34 mouse cellular contexts compared by ENCODE assay signal in the genomic region with DNA sequence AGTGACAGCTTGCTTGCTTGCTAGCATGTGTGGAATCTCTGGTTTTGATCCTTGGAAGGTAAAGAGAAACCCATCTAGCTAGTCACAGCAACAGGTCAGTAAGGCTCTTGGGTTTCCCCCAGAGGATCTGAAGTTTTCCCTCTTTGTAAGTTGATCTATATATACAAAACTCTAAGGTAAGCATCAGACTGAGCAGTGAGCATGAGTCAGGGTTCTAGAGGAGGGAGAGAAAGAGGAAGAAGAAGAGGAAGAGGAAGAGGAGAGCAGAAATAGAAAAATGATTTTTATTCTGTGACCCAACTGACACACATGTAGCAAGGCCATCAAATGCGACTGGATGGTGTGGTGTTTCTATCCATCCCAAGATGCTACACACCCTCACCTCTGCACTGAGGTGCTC.
"Had no signal": no experiment of that assay in that cellular context is flagged by ENCODE, and none has a peak within 500 bp of the region (broad histone marks: within the 10 kb centered on the region; RNA-seq: fewer than 3 reads in every experiment).

No protein-coding gene starts in this region.

- H3K9ac ChIP-seq: heart, embryonic 12.5 days; heart, embryonic 13.5 days; heart, embryonic 15.5 days; hindbrain, embryonic 12.5 days; hindbrain, embryonic 13.5 days; hindbrain, embryonic 14.5 days; hindbrain, embryonic 15.5 days; intestine, embryonic 15.5 days; kidney, embryonic 15.5 days had no signal

- H3K27ac ChIP-seq: heart, embryonic 13.5 days; heart, embryonic 15.5 days; hindbrain, embryonic 10.5 days; hindbrain, embryonic 12.5 days; hindbrain, embryonic 13.5 days; hindbrain, embryonic 14.5 days; hindbrain, embryonic 15.5 days; hindbrain, postnatal 0 days; intestine, embryonic 15.5 days; kidney, embryonic 15.5 days; kidney, postnatal 0 days; layer of hippocampus, adult 2 months; left cerebral cortex, adult 2 months had no signal

- H3K4me2 ChIP-seq: heart, embryonic 12.5 days; heart, embryonic 13.5 days; heart, embryonic 15.5 days; hindbrain, embryonic 12.5 days; hindbrain, embryonic 13.5 days; hindbrain, embryonic 14.5 days; hindbrain, embryonic 15.5 days; intestine, embryonic 15.5 days; kidney, embryonic 15.5 days had no signal

- DNase-seq: heart, postnatal 10 days; heart, postnatal 14 days; heart, postnatal 36 days; heart, postnatal 4 days; kidney, adult 11 months; kidney, adult 18-20 months; kidney, adult 2 months; kidney, adult 8-10 months; kidney, adult 9 months; kidney, postnatal 10 days; kidney, postnatal 14 days; kidney, postnatal 25 days; kidney, postnatal 36 days; kidney, postnatal 4 days; layer of hippocampus, adult 9-11 months; layer of hippocampus, postnatal 36 days had no signal

- ATAC-seq: hindbrain, embryonic 16.5 days; hindbrain, postnatal 0 days; inflammation-experienced regulatory T-cells, adult 6 months; intestine, embryonic 15.5 days; intestine, embryonic 16.5 days; intestine, postnatal 0 days had no signal

- H3K36me3 ChIP-seq: heart, embryonic 12.5 days; heart, embryonic 13.5 days; heart, embryonic 15.5 days; hindbrain, embryonic 10.5 days; hindbrain, embryonic 12.5 days; hindbrain, embryonic 13.5 days; hindbrain, embryonic 15.5 days; intestine, embryonic 15.5 days; kidney, embryonic 15.5 days had no signal

- H3K27me3 ChIP-seq: heart, embryonic 15.5 days; hindbrain, embryonic 15.5 days; intestine, embryonic 15.5 days had no signal

- H3K9me3 ChIP-seq: heart, embryonic 12.5 days; heart, embryonic 13.5 days; heart, embryonic 15.5 days; hindbrain, embryonic 10.5 days; hindbrain, embryonic 12.5 days; hindbrain, embryonic 13.5 days; hindbrain, embryonic 15.5 days; intestine, embryonic 15.5 days; kidney, embryonic 15.5 days had no signal

- H3K4me1 ChIP-seq: heart, embryonic 15.5 days; hindbrain, embryonic 12.5 days; hindbrain, embryonic 13.5 days; hindbrain, embryonic 15.5 days; intestine, embryonic 15.5 days; kidney, embryonic 15.5 days had no signal

- H3K4me3 ChIP-seq: heart, embryonic 12.5 days; heart, embryonic 13.5 days; heart, embryonic 15.5 days; hindbrain, embryonic 10.5 days; hindbrain, embryonic 12.5 days; hindbrain, embryonic 13.5 days; hindbrain, embryonic 15.5 days; intestine, embryonic 15.5 days; kidney, embryonic 15.5 days; layer of hippocampus, adult 2 months; left cerebral cortex, adult 2 months had no signal
